Comparison of ENCODE assay signal across 26 mouse cellular contexts in the genomic region with DNA sequence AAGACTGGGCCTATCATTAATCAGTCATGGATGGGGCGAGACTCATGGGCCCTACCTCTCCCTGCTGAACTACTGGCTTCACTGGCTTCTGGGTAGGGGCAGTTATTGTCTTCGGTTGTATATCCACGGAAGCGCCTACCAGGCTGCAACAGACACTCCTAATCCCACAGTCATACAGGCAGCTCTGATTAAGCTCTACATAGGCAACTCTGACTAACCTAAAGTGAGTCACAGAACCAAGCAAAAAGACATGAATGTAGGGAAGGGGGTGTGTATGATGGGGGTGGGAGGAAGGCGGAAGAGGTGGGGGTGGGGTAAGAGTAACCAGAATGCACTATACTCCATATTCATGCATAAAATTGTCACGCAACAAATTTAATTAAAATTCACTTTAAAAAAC.
"Had no signal": no experiment of that assay in that cellular context is flagged by ENCODE, and none has a peak within 500 bp of the region (broad histone marks: within the 10 kb centered on the region; RNA-seq: fewer than 3 reads in every experiment).

No protein-coding gene starts in this region.

- ATAC-seq: hindbrain, embryonic 16.5 days; inflammation-experienced regulatory T-cells, adult 6 months; intestine, embryonic 15.5 days; intestine, postnatal 0 days; liver, embryonic 12.5 days had no signal

- H3K4me3 ChIP-seq: gastrocnemius, adult 2 months; heart, embryonic 10.5 days; heart, embryonic 12.5 days; hindbrain, embryonic 10.5 days; hindbrain, embryonic 12.5 days; intestine, embryonic 15.5 days; kidney, embryonic 15.5 days; limb, embryonic 13.5 days; limb, embryonic 15.5 days; liver, embryonic 12.5 days had no signal

- H3K27ac ChIP-seq: gastrocnemius, adult 2 months; heart, embryonic 10.5 days; hindbrain, embryonic 10.5 days; hindbrain, embryonic 12.5 days; hindbrain, embryonic 14.5 days; intestine, embryonic 15.5 days; kidney, embryonic 15.5 days; kidney, postnatal 0 days; limb, embryonic 13.5 days; limb, embryonic 15.5 days; liver, embryonic 12.5 days; liver, embryonic 14.5 days had no signal

- DNase-seq: gastrocnemius, adult 2 months; gastrocnemius, postnatal 10 days; gastrocnemius, postnatal 25 days; heart, adult 18-20 months; heart, postnatal 10 days; heart, postnatal 4 days; kidney, adult 18-20 months; kidney, adult 9 months; kidney, postnatal 14 days; kidney, postnatal 36 days; layer of hippocampus, postnatal 36 days had no signal
